Mouse (Mus musculus): Measurements from ENCODE around the gene Hs3st1. TPM values are rescaled to one million over a fixed set of nuclear protein-coding genes. Genes with fewer than 3 reads are reported as not detected.
"Not testable (repeated sequence)": the region's sequence is repeated elsewhere in the genome, so short reads cannot be mapped to it uniquely, and the experiment has no call there.

Gene Hs3st1
- polyA plus RNA-seq (2015; fragmentation: Nextera tagmentation; extraction: Ambion mirVana) = 24.6 and 27.6 TPM in 2 replicates

GRCm38 (mm10) chr5:39755375-39755774 is at the start of gene Hs3st1:
Hs3st1 (minus strand) TSS chr5:39755475.
- H3K36me3 ChIP-seq; H3K4me2 ChIP-seq; ATAC-seq (ENCODE audit: low read depth); H3K9me3 ChIP-seq; H3K4me3 ChIP-seq; H3K4me1 ChIP-seq (replicated peaks); H3K9ac ChIP-seq; H3K27ac ChIP-seq (replicated peaks); H3K27me3 ChIP-seq: not testable (repeated sequence)
- 93% methylated on average over 15 of the region's 15 CpGs for WGBS

- no peak for ATAC-seq (ENCODE audit: low read depth)
- Histone ChIP-seq H3K36me3 (no peaks in the 10 kb centered on the region), H3K4me1 (replicated peaks) (peaks cover 8% of the 10 kb centered on the region; the same call in 1 of the 2 replicates), H3K9ac (no peak overlapping the region), H3K4me3 (no peak overlapping the region), H3K27ac (replicated peaks) (no peak overlapping the region), H3K4me2 (no peak overlapping the region), H3K27me3 (no peaks in the 10 kb centered on the region), H3K9me3 (no peaks in the 10 kb centered on the region)
- WGBS = 88% methylated on average over 5 of the region's 5 CpGs
Measured at GRCm38 (mm10) chr5:39804663-39805062, 49.4 kb upstream of the Hs3st1 start.

GRCm38 (mm10) chr5:39803941-39804340 is 48.7 kb upstream of the Hs3st1 start:
- Histone ChIP-seq H3K9ac (no peak overlapping the region), H3K27me3 (no peaks in the 10 kb centered on the region), H3K27ac (replicated peaks) (no peak overlapping the region), H3K4me1 (replicated peaks) (peaks cover 8% of the 10 kb centered on the region; the same call in 1 of the 2 replicates), H3K9me3 (no peaks in the 10 kb centered on the region), H3K36me3 (no peaks in the 10 kb centered on the region), H3K4me3 (no peak overlapping the region), H3K4me2 (no peak overlapping the region)
- 68% methylated on average over 3 of the region's 3 CpGs for WGBS
- no peak for ATAC-seq (ENCODE audit: low read depth)

GRCm38 (mm10) chr5:39803457-39803856 is 48.2 kb upstream of the Hs3st1 start:
- Histone ChIP-seq H3K4me3 (no peak overlapping the region), H3K36me3 (no peaks in the 10 kb centered on the region), H3K27me3 (no peaks in the 10 kb centered on the region), H3K27ac (replicated peaks) (no peak overlapping the region), H3K4me1 (replicated peaks) (peaks cover 8% of the 10 kb centered on the region; the same call in 1 of the 2 replicates), H3K4me2 (no peak overlapping the region), H3K9me3 (no peaks in the 10 kb centered on the region), H3K9ac (no peak overlapping the region)
- WGBS = 68% methylated on average over 3 of the region's 3 CpGs
- no peak for ATAC-seq (ENCODE audit: low read depth)

- Histone ChIP-seq H3K36me3 (no peaks in the 10 kb centered on the region), H3K27ac (replicated peaks) (no peak overlapping the region), H3K4me3 (no peak overlapping the region), H3K4me1 (replicated peaks) (peaks cover 8% of the 10 kb centered on the region; the same call in 1 of the 2 replicates), H3K9ac (no peak overlapping the region), H3K9me3 (no peaks in the 10 kb centered on the region), H3K27me3 (no peaks in the 10 kb centered on the region), H3K4me2 (no peak overlapping the region)
- ATAC-seq (ENCODE audit: low read depth) = no peak
- 80% methylated on average over 3 of the region's 3 CpGs for WGBS
Measured at GRCm38 (mm10) chr5:39802110-39802509, 46.8 kb upstream of the Hs3st1 start.

- no peaks in the 10 kb centered on the region for H3K9me3 ChIP-seq
- no peak for ATAC-seq (ENCODE audit: low read depth)
- H3K9ac ChIP-seq = no peak overlapping the region
- H3K4me3 ChIP-seq = no peak overlapping the region
- no peaks in the 10 kb centered on the region for H3K36me3 ChIP-seq
- no peak overlapping the region for H3K4me2 ChIP-seq
- WGBS = 86% methylated on average over 7 of the region's 7 CpGs
- no peak overlapping the region for H3K27ac ChIP-seq (replicated peaks)
- H3K27me3 ChIP-seq = no peaks in the 10 kb centered on the region
- no peaks in the 10 kb centered on the region for H3K4me1 ChIP-seq (replicated peaks)
Measured at GRCm38 (mm10) chr5:39777094-39777710, 21.9 kb upstream of the Hs3st1 start.

- ATAC-seq (ENCODE audit: low read depth) = no peak
- no peaks in the 10 kb centered on the region for H3K36me3 ChIP-seq
- no peak overlapping the region for H3K27ac ChIP-seq (replicated peaks)
- no peak overlapping the region for H3K9ac ChIP-seq
- H3K4me2 ChIP-seq = no peak overlapping the region
- H3K4me1 ChIP-seq (replicated peaks) = no peaks in the 10 kb centered on the region
- no peak overlapping the region for H3K4me3 ChIP-seq
- H3K27me3 ChIP-seq = no peaks in the 10 kb centered on the region
- WGBS = 30% methylated on average over 5 of the region's 5 CpGs
- H3K9me3 ChIP-seq = no peaks in the 10 kb centered on the region
Measured at GRCm38 (mm10) chr5:39771680-39772348, 16.5 kb upstream of the Hs3st1 start.

GRCm38 (mm10) chr5:39761682-39762456 is 6.6 kb upstream of the Hs3st1 start:
- ATAC-seq (ENCODE audit: low read depth) = no peak
- no peak overlapping the region for H3K4me3 ChIP-seq
- WGBS = 86% methylated on average over 8 of the region's 8 CpGs

GRCm38 (mm10) chr5:39758890-39759475 is 3.7 kb upstream of the Hs3st1 start:
- ATAC-seq (ENCODE audit: low read depth) = no peak
- H3K27me3 ChIP-seq = no peaks in the 10 kb centered on the region
- H3K36me3 ChIP-seq = no peaks in the 10 kb centered on the region

More at GRCm38 (mm10) chr5:39761682-39762456, 6.6 kb upstream of the Hs3st1 start:
- H3K4me2 ChIP-seq = no peak overlapping the region
- no peaks in the 10 kb centered on the region for H3K4me1 ChIP-seq (replicated peaks)
- H3K9ac ChIP-seq = no peak overlapping the region
- no peaks in the 10 kb centered on the region for H3K27me3 ChIP-seq
- no peaks in the 10 kb centered on the region for H3K36me3 ChIP-seq
- no peak overlapping the region for H3K27ac ChIP-seq (replicated peaks)
- no peaks in the 10 kb centered on the region for H3K9me3 ChIP-seq

GRCm38 (mm10) chr5:39736843-39737242 is 18.4 kb downstream of the Hs3st1 start:
- H3K27me3 ChIP-seq = no peaks in the 10 kb centered on the region
- H3K27ac ChIP-seq (replicated peaks) = no peak overlapping the region
- no peak overlapping the region for H3K4me3 ChIP-seq
- ATAC-seq (ENCODE audit: low read depth) = no peak
- H3K36me3 ChIP-seq = no peaks in the 10 kb centered on the region
- no peak overlapping the region for H3K4me2 ChIP-seq
- H3K9ac ChIP-seq = no peak overlapping the region
- no peaks in the 10 kb centered on the region for H3K9me3 ChIP-seq
- no peaks in the 10 kb centered on the region for H3K4me1 ChIP-seq (replicated peaks)
- 94% methylated on average over 2 of the region's 2 CpGs for WGBS

More at GRCm38 (mm10) chr5:39758890-39759475, 3.7 kb upstream of the Hs3st1 start:
- H3K4me2 ChIP-seq = no peak overlapping the region
- no peaks in the 10 kb centered on the region for H3K9me3 ChIP-seq
- H3K4me1 ChIP-seq (replicated peaks) = no peaks in the 10 kb centered on the region
- H3K27ac ChIP-seq (replicated peaks) = no peak overlapping the region
- H3K9ac ChIP-seq = no peak overlapping the region
- no peak overlapping the region for H3K4me3 ChIP-seq
- WGBS = 86% methylated on average over 2 of the region's 2 CpGs

- WGBS = 78% methylated on average over 1 of the region's 1 CpGs
- Histone ChIP-seq H3K27me3 (no peaks in the 10 kb centered on the region), H3K27ac (replicated peaks) (no peak overlapping the region), H3K4me2 (no peak overlapping the region), H3K9me3 (no peaks in the 10 kb centered on the region), H3K4me1 (replicated peaks) (no peaks in the 10 kb centered on the region), H3K4me3 (no peak overlapping the region), H3K9ac (no peak overlapping the region), H3K36me3 (no peaks in the 10 kb centered on the region)
- no peak for ATAC-seq (ENCODE audit: low read depth)
Measured at GRCm38 (mm10) chr5:39733750-39734443, 21.4 kb downstream of the Hs3st1 start.
